Mouse (Mus musculus) ES-E14 (cell line): Measurements from ENCODE around the gene Ogg1. TPM values are rescaled to one million over a fixed set of nuclear protein-coding genes. Genes with fewer than 3 reads are reported as not detected.

ENCODE experiments used
- DNase-seq: peaks from one replicate; pipeline ENCODE4 v3.0.0-alpha.2; 2013; ENCODE audit warnings: low read depth, low spot score
- H3K27ac ChIP-seq: 2 replicates; pipeline ENCODE4 v1.5.1; 2012; ENCODE audit warnings: low read depth, mild to moderate bottlenecking, low read length, moderate library complexity, mixed read lengths; ENCODE audit not compliant: poor library complexity, insufficient read depth, severe bottlenecking
- H3K36me3 ChIP-seq: 2 replicates; pipeline ENCODE4 v1.6.1; 2012; ENCODE audit warnings: mild to moderate bottlenecking, low read length, moderate library complexity, mixed read lengths; ENCODE audit not compliant: control insufficient read depth, poor library complexity, insufficient read depth, severe bottlenecking
- H3K4me1 ChIP-seq, 2 experiments: fragments of 150-350 bp in 1 of 2; sonication (generic) in 1 of 2; 2 replicates each; pipeline ENCODE4 v1.6.1; 2012; ENCODE audit warnings: low read length in 2 of 2, mild to moderate bottlenecking in 1 of 2, mixed read lengths in 1 of 2; ENCODE audit not compliant: control insufficient read depth in 2 of 2, insufficient read depth in 2 of 2, poor library complexity in 1 of 2
- H3K4me3 ChIP-seq, 2 experiments: fragments of 150-350 bp in 1 of 2; sonication (generic) in 1 of 2; 2 replicates each; pipeline ENCODE4 v1.5.1; 2012; ENCODE audit warnings: low read length in 2 of 2, low read depth in 1 of 2, mild to moderate bottlenecking in 1 of 2, mixed read lengths in 1 of 2; ENCODE audit not compliant: insufficient read depth in 1 of 2, poor library complexity in 1 of 2, severe bottlenecking in 1 of 2
- H3K9ac ChIP-seq: 2 replicates; pipeline ENCODE4 v1.6.1; 2012; ENCODE audit warnings: low read depth, mild to moderate bottlenecking, low read length, mixed read lengths; ENCODE audit not compliant: poor library complexity, insufficient read depth, severe bottlenecking
- H3K9me3 ChIP-seq: fragments of 150-350 bp; sonication (generic); 2 replicates; pipeline ENCODE4 v1.6.1; 2012; ENCODE audit warnings: low read depth, mild to moderate bottlenecking, low read length; ENCODE audit not compliant: control insufficient read depth, insufficient read depth
- CHD2 ChIP-seq: IDR thresholded peaks from 2 replicates; pipeline ENCODE4 v1.6.1; 2014; ENCODE audit warnings: mild to moderate bottlenecking, low read depth, low read length, inconsistent platforms
- HCFC1 ChIP-seq: IDR thresholded peaks from 2 replicates; pipeline ENCODE4 v1.6.1; 2012; ENCODE audit warnings: low read length, inconsistent platforms, borderline replicate concordance; ENCODE audit not compliant: insufficient read depth
- MAFK ChIP-seq: IDR thresholded peaks from 2 replicates; pipeline ENCODE4 v1.6.1; 2014; ENCODE audit warnings: mild to moderate bottlenecking, low read depth, low read length, inconsistent platforms; ENCODE audit not compliant: insufficient read depth
- ZC3H11A ChIP-seq: IDR thresholded peaks from 2 replicates; pipeline ENCODE4 v1.6.1; 2012; ENCODE audit warnings: low read depth, mild to moderate bottlenecking, inconsistent platforms, low read length, borderline replicate concordance
- ZNF384 ChIP-seq: IDR thresholded peaks from 2 replicates; pipeline ENCODE4 v1.6.1; 2012; ENCODE audit warnings: low read depth, low read length, inconsistent platforms
- in situ Hi-C, 2 experiments: fragments of 600-800 bp; cut with MboI; formaldehyde crosslinking; loops; one replicate each; pipeline ENCODE4 v1.15.1; 2025; ENCODE audit warnings: low sequenced_read_pairs in 2 of 2, inconsistent platforms in 1 of 2; ENCODE audit not compliant: unreplicated experiment in 2 of 2
- total RNA-seq: library from RNA; depleted of rRNA; stranded (reverse); fragments of 300-350 nt; gene quantifications from 2 replicates; pipeline ENCODE4 v1.2.3, GENCODE M21; 2012

Ogg1 gene
- total RNA-seq, 1 experiment: 13.0 TPM

DNA sequence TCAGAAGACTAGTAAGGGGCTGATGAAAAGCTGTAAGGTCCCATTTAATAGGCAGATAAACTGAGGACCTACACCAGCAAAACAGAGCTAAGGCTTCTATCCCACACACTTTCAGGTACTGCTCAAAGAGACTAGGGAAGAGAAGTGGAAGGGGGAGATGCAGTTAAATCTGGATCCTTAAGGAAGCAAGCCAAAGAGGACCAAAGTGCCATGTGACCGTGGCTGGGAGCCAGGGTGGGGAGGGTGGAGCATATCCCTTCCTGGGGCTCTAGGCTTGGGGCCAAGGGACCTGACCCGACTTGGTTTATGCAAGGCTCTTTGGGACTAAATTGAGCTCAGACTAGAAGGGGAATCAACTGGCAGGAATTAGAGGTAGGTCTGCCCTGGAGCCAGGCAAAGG lies 17.5 kb downstream of the Ogg1 start:
- in situ Hi-C loops: no loop called here
- DNase-seq: no peak
- Histone ChIP-seq H3K4me1 (peaks cover 4 to 15% of the 10 kb centered on the region in 2 experiments; a peak in 3 of 4 replicates), H3K9ac (no peak overlapping the region), H3K4me3 (peak overlapping the region in 1 of 2 experiments; percentile 69; a peak in 2 of 4 replicates), H3K9me3 (no peaks in the 10 kb centered on the region), H3K27ac (no peak overlapping the region), H3K36me3 (no peaks in the 10 kb centered on the region)
- no peak for TF ChIP-seq HCFC1
- TF ChIP-seq MAFK: no peak
- no peak for TF ChIP-seq ZNF384
- TF ChIP-seq ZC3H11A: no peak
- TF ChIP-seq CHD2: no peak

DNA sequence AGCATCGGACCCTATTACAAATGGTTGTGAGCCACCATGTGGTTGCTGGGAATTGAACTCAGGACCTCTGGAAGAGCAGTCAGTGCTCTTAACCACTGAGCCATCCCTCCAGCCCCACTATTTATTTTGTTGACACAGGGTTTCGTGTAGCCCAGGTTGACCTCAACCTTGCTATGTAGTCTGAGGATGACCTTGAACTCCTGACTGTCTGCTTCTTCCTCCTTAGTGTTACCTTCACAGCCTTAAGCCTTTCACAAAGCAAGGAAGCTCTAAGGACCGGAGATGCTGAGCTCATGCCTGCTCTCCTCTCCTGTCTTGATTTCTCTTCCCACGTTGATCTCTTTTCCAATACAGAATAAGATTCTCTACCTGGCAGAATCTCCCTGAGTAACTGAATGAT lies 20.1 kb downstream of the Ogg1 start:
- no peak for DNase-seq
- H3K36me3 ChIP-seq: no peaks in the 10 kb centered on the region
- H3K9ac ChIP-seq: no peak overlapping the region
- TF ChIP-seq ZC3H11A: no peak
- no peak for TF ChIP-seq MAFK
- no peak for TF ChIP-seq CHD2
- no peak overlapping the region for H3K4me3 ChIP-seq
- no peaks in the 10 kb centered on the region for H3K9me3 ChIP-seq
- no peak overlapping the region for H3K27ac ChIP-seq
- peaks cover 12 to 18% of the 10 kb centered on the region in 2 experiments for H3K4me1 ChIP-seq
- in situ Hi-C loops: no loop called here

DNA sequence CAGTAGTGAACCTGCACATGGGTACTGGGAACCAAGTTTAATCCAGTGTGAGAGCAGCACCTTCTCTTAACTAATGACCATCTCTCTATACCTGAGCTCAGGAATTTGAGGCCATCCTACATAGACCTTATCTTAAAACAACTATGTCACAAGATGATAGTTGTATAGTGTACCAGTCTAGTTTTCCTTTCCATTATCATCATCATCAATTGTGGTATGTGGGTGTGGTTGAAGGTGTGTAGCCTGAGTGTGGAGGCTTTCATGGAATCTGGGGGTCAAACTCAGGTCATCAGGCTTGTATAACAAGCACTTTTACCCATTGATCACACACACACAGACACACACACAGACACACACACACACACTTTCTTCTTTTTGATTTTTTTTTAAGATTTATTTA lies 23.8 kb downstream of the Ogg1 start:
- TF ChIP-seq HCFC1 (no peak), ZNF384 (no peak), MAFK (no peak), ZC3H11A (no peak), CHD2 (no peak)
- H3K9me3 ChIP-seq: no peaks in the 10 kb centered on the region
- H3K4me3 ChIP-seq: no peak overlapping the region
- no peaks in the 10 kb centered on the region for H3K36me3 ChIP-seq
- H3K9ac ChIP-seq: no peak overlapping the region
- in situ Hi-C loops: no loop called here
- DNase-seq: no peak
- H3K27ac ChIP-seq: peak overlapping the region; percentile 71; the same call in 1 of the 2 replicates
- peaks cover 5 to 8% of the 10 kb centered on the region in 2 experiments for H3K4me1 ChIP-seq

DNA sequence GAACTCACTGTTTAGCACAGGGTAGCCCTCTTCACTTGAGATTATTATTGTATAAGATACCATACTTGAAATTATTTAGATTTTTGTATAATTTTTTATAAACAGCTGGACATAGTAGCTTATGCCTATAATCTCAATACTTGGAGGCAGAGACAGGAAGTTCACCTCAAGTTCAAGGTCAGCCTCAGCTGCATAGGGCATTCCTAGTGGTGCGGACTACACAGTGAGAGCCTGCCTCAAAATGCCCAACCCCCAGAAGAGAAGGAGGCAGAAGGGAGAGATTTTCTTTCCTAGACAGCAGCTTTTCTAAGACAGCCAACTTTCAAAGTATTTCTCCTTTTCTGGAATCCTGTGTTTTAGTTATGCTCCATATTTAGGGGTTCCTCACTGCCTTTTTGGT lies 24.4 kb downstream of the Ogg1 start:
- DNase-seq: no peak
- in situ Hi-C loops: no loop called here
- no peak for TF ChIP-seq ZC3H11A
- no peak for TF ChIP-seq MAFK
- no peak for TF ChIP-seq ZNF384
- TF ChIP-seq HCFC1: no peak
- TF ChIP-seq CHD2: no peak
- Histone ChIP-seq H3K9ac (no peak overlapping the region), H3K4me1 (peaks cover 5 to 8% of the 10 kb centered on the region in 2 experiments), H3K9me3 (no peaks in the 10 kb centered on the region), H3K4me3 (no peak overlapping the region), H3K27ac (peak overlapping the region; percentile 13; the same call in 1 of the 2 replicates), H3K36me3 (no peaks in the 10 kb centered on the region)

DNA sequence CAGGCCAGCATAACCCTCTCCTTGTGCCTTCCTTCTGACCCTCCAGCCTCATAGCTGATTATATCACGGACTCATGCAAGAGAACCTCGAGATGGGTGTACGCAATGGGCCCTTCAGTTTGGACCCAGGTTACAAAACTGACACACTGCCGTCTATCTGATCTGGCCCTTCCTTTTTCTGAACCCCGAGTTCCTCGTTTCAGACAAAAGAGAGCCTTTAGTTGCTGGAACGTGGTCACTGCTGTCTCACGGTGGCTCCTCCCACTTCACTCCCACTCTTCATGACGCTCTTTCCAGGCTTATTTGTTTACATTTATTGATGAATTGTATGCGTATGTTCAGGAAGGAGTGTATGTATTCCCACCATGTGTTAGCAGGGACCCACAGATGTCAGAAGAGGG lies 24.9 kb downstream of the Ogg1 start:
- no peak overlapping the region for H3K9ac ChIP-seq
- no peaks in the 10 kb centered on the region for H3K36me3 ChIP-seq
- peaks cover 5 to 8% of the 10 kb centered on the region in 2 experiments for H3K4me1 ChIP-seq
- TF ChIP-seq CHD2: no peak
- TF ChIP-seq ZNF384: no peak
- no peak for TF ChIP-seq HCFC1
- no peak for TF ChIP-seq MAFK
- TF ChIP-seq ZC3H11A: no peak
- no peak overlapping the region for H3K4me3 ChIP-seq
- H3K9me3 ChIP-seq: no peaks in the 10 kb centered on the region
- H3K27ac ChIP-seq: peak overlapping the region; percentile 13; the same call in 1 of the 2 replicates
- no peak for DNase-seq
- in situ Hi-C loops: no loop called here
